Mouse (Mus musculus) lung, postnatal 10 days (tissue): ENCODE measurements at regions not wholly inside any gene's neighbourhood (a gene's known extent, or its start where the extent isn't known, plus 50 kb on each side); places are given as distances from the start of the nearest gene placed in this dataset.

Experiments
- DNase-seq: peaks from one replicate; pipeline ENCODE4 v3.0.0; 2021

GRCm38 (mm10) chr19:54757761-54758160 lies 369.3 kb downstream of the Gpam start:
- DNase-seq = no peak

- DNase-seq = no peak
Observed at GRCm38 (mm10) chr19:54756681-54757257, 370.3 kb downstream of the Gpam start.

GRCm38 (mm10) chr19:54755451-54755850 lies 371.6 kb downstream of the Gpam start:
- no peak for DNase-seq

- no peak for DNase-seq
Observed at GRCm38 (mm10) chr19:54733938-54734337, 393.1 kb downstream of the Gpam start.

- peak; percentile 18 for DNase-seq
Observed at GRCm38 (mm10) chr19:54731749-54732148, 395.3 kb downstream of the Gpam start.

- DNase-seq = no peak
Observed at GRCm38 (mm10) chr19:54731315-54731714, 395.7 kb downstream of the Gpam start.

GRCm38 (mm10) chr19:54730801-54731200 lies 396.2 kb downstream of the Gpam start:
- no peak for DNase-seq

- DNase-seq = no peak
Observed at GRCm38 (mm10) chr19:54730296-54730695, 396.7 kb downstream of the Gpam start.

GRCm38 (mm10) chr19:54722091-54722490 lies 404.9 kb downstream of the Gpam start:
- DNase-seq = no peak

GRCm38 (mm10) chr19:54697411-54697810 lies 429.6 kb downstream of the Gpam start:
- no peak for DNase-seq

GRCm38 (mm10) chr19:54693714-54694113 lies 433.3 kb downstream of the Gpam start:
- no peak for DNase-seq

- DNase-seq = no peak
Observed at GRCm38 (mm10) chr19:54693094-54693493, 433.9 kb downstream of the Gpam start.

GRCm38 (mm10) chr19:54691861-54692260 lies 435.2 kb downstream of the Gpam start:
- DNase-seq = no peak

- DNase-seq = no peak
Observed at GRCm38 (mm10) chr19:54688630-54689029, 438.4 kb downstream of the Gpam start.

GRCm38 (mm10) chr19:54685147-54685546 lies 441.9 kb downstream of the Gpam start:
- DNase-seq = no peak
